Mouse (Mus musculus) liver, embryonic 14.5 days (tissue): ENCODE data around the gene Mfsd12. TPM values are rescaled to one million over a fixed set of nuclear protein-coding genes. Genes with fewer than 3 reads are reported as not detected.

Experiments
- ATAC-seq: fragments of 200-750 bp; cut with Nextera tagmentation; 2 replicates; pipeline ENCODE4 v1.8.0; 2017; ENCODE audit warnings: moderate number of reproducible peaks, mild to moderate bottlenecking, moderate library complexity; ENCODE audit not compliant: insufficient read depth
- DNase-seq, 3 experiments: peaks; one replicate each; pipeline ENCODE4 v3.0.0-alpha.2; 2012 to 2013; ENCODE audit warnings: low read depth in 3 of 3, low spot score in 3 of 3
- H3K27ac ChIP-seq: fragments of 300-500 bp; sonication (generic); 2 replicates; pipeline ENCODE4 v1.5.1; 2014; ENCODE audit warnings: moderate library complexity, mild to moderate bottlenecking, control low read depth, inconsistent platforms
- H3K27me3 ChIP-seq: fragments of 300-500 bp; sonication (generic); 2 replicates; pipeline ENCODE4 v1.6.1; 2014; ENCODE audit warnings: mild to moderate bottlenecking, low read length, moderate library complexity; ENCODE audit not compliant: control insufficient read depth, insufficient read depth
- H3K36me3 ChIP-seq: fragments of 300-500 bp; sonication (generic); replicated peaks from 2 replicates; pipeline ENCODE4 v1.6.1; 2014; ENCODE audit warnings: low read depth; ENCODE audit not compliant: control insufficient read depth, insufficient read depth
- H3K4me1 ChIP-seq, 2 experiments: fragments of 200-500 bp in 1 of 2; fragments of 300-500 bp in 1 of 2; sonication (generic) in 1 of 2; replicated peaks; 2 replicates each; pipeline ENCODE4 v1.6.1; 2012 to 2014; ENCODE audit warnings: antibody characterized with exemption in 1 of 2, inconsistent platforms in 1 of 2, low read length in 1 of 2; ENCODE audit not compliant: control insufficient read depth in 2 of 2, insufficient read depth in 2 of 2
- H3K4me2 ChIP-seq: fragments of 300-500 bp; sonication (generic); 2 replicates; pipeline ENCODE4 v1.6.1; 2014; ENCODE audit warnings: low read depth, mild to moderate bottlenecking, control low read depth, moderate library complexity
- H3K4me3 ChIP-seq, 2 experiments: fragments of 200-500 bp in 1 of 2; fragments of 300-500 bp in 1 of 2; sonication (generic) in 1 of 2; 2 replicates each; pipeline ENCODE4 v1.5.1; 2012 to 2014; ENCODE audit warnings: low read depth in 2 of 2, low read length in 2 of 2, mild to moderate bottlenecking in 2 of 2, control low read depth in 1 of 2, inconsistent platforms in 1 of 2, moderate library complexity in 1 of 2; ENCODE audit not compliant: insufficient read depth in 1 of 2
- H3K9ac ChIP-seq: fragments of 300-500 bp; sonication (generic); replicated peaks from 2 replicates; pipeline ENCODE4 v1.6.1; 2014; ENCODE audit warnings: mild to moderate bottlenecking, control low read depth, moderate library complexity
- H3K9me3 ChIP-seq: fragments of 300-500 bp; sonication (generic); 2 replicates; pipeline ENCODE4 v1.6.1; 2016; ENCODE audit warnings: low read length, mixed read lengths; ENCODE audit not compliant: control insufficient read depth
- CTCF ChIP-seq: IDR thresholded peaks from 2 replicates; pipeline ENCODE4 v1.5.1; 2016; ENCODE audit warnings: antibody characterized with exemption, low read depth, control low read depth
- EP300 ChIP-seq: IDR thresholded peaks from 2 replicates; pipeline ENCODE4 v1.6.1; 2016; ENCODE audit warnings: antibody characterized with exemption, low read depth
- WGBS: fragments of 180-500 bp; shearing (Covaris S2); extraction: QIAGEN DNeasy Blood & Tissue Kit; methylation state at CpG from one replicate; pipeline ENCODE4 v1.1.7; 2014; ENCODE audit not compliant: insufficient replicate concordance; 5-methylcytosine and 5-hydroxymethylcytosine counted together
- polyA plus RNA-seq, 2 experiments: library from polyadenylated mRNA; depleted of rRNA in 1 of 2; stranded (reverse) in 1 of 2; unstranded in 1 of 2; fragments of >200 nt; fragmentation: Nextera tagmentation in 1 of 2; extraction: Ambion mirVana in 1 of 2; gene quantifications; 2 replicates each; pipeline versions ENCODE4 v1.2.1 to v1.2.3; 2012 to 2014

Gene Mfsd12
- polyA plus RNA-seq, 2 experiments, result 6.1 to 8.4 TPM

GRCm38 (mm10) chr10:81323141-81323775 is 34.0 kb upstream of the Mfsd12 start:
- peaks cover 49% of the 10 kb centered on the region for H3K36me3 ChIP-seq
- no peak overlapping the region for H3K4me3 ChIP-seq
- DNase-seq, result no peak
- no peak for ATAC-seq
- TF ChIP-seq CTCF, result no peak
- TF ChIP-seq EP300, result no peak
- no peak overlapping the region for H3K27ac ChIP-seq
- no peak overlapping the region for H3K9ac ChIP-seq
- no peaks in the 10 kb centered on the region for H3K27me3 ChIP-seq
- no peak overlapping the region for H3K4me2 ChIP-seq
- 90% methylated on average over 23 of the region's 23 CpGs for whole genome bisulfite sequencing
- H3K9me3 ChIP-seq, result no peaks in the 10 kb centered on the region
- H3K4me1 ChIP-seq, result peaks cover 7 to 13% of the 10 kb centered on the region in 2 experiments

GRCm38 (mm10) chr10:81323791-81324530 is 33.3 kb upstream of the Mfsd12 start:
- ATAC-seq (no peak), DNase-seq (no peak)
- H3K36me3 ChIP-seq, result peaks cover 49% of the 10 kb centered on the region
- H3K4me2 ChIP-seq, result no peak overlapping the region
- no peak overlapping the region for H3K4me3 ChIP-seq
- TF ChIP-seq EP300 (no peak), CTCF (no peak)
- WGBS, result 94% methylated on average over 18 of the region's 18 CpGs
- no peaks in the 10 kb centered on the region for H3K27me3 ChIP-seq
- peaks cover 7 to 16% of the 10 kb centered on the region in 2 experiments for H3K4me1 ChIP-seq
- no peak overlapping the region for H3K27ac ChIP-seq
- no peaks in the 10 kb centered on the region for H3K9me3 ChIP-seq
- no peak overlapping the region for H3K9ac ChIP-seq

DNA sequence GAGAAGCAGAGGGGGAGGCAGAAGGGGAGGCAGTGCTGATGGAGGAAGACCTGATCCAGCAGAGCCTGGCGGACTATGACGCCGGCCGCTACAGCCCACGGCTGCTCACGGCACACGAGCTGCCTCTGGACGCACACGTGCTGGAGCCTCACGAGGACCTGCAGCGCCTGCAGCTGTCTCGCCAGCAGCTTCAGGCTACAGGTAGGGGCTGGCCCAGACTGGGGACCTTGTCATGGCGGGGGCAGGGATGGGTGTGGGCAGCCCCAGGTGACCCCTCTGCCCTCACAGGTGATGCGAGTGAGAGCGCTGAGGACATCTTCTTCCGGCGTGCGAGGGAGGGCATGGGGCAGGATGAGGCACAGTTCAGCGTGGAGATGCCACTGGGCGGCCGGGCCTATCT is 32.1 kb upstream of the Mfsd12 start:
- no peak overlapping the region for H3K4me2 ChIP-seq
- DNase-seq (no peak), ATAC-seq (no peak)
- no peak overlapping the region for H3K4me3 ChIP-seq
- H3K27ac ChIP-seq, result no peak overlapping the region
- TF ChIP-seq CTCF (no peak), EP300 (no peak)
- no peaks in the 10 kb centered on the region for H3K9me3 ChIP-seq
- peaks cover 0 to 8% of the 10 kb centered on the region in 2 experiments; a peak in 3 of 4 replicates for H3K4me1 ChIP-seq
- no peaks in the 10 kb centered on the region for H3K27me3 ChIP-seq
- 91% methylated on average over 21 of the region's 21 CpGs for WGBS
- H3K36me3 ChIP-seq, result peaks cover 49% of the 10 kb centered on the region
- no peak overlapping the region for H3K9ac ChIP-seq

- no peak for ATAC-seq
- Histone ChIP-seq H3K9me3 (no peaks in the 10 kb centered on the region), H3K36me3 (peaks cover 49% of the 10 kb centered on the region), H3K4me1 (peaks cover 0 to 8% of the 10 kb centered on the region in 2 experiments; a peak in 3 of 4 replicates), H3K9ac (no peak overlapping the region), H3K27me3 (no peaks in the 10 kb centered on the region), H3K4me3 (no peak overlapping the region), H3K27ac (no peak overlapping the region), H3K4me2 (no peak overlapping the region)
- TF ChIP-seq EP300, result no peak
- TF ChIP-seq CTCF, result no peak
- WGBS, result 88% methylated on average over 18 of the region's 18 CpGs
- DNase-seq, result no peak
These were observed 31.5 kb upstream of the Mfsd12 start for GRCm38 (mm10) chr10:81325781-81326180.

- no peaks in the 10 kb centered on the region for H3K27me3 ChIP-seq
- no peak for TF ChIP-seq CTCF
- TF ChIP-seq EP300, result no peak
- H3K4me2 ChIP-seq, result no peak overlapping the region
- peaks cover 49% of the 10 kb centered on the region for H3K36me3 ChIP-seq
- DNase-seq, result no peak
- H3K27ac ChIP-seq, result no peak overlapping the region
- WGBS, result 44% methylated on average over 6 of the region's 6 CpGs
- ATAC-seq, result no peak
- no peak overlapping the region for H3K4me3 ChIP-seq
- no peak overlapping the region for H3K9ac ChIP-seq
- peaks cover 0 to 5% of the 10 kb centered on the region in 2 experiments; a peak in 3 of 4 replicates for H3K4me1 ChIP-seq
- no peaks in the 10 kb centered on the region for H3K9me3 ChIP-seq
These were observed 30.4 kb upstream of the Mfsd12 start for GRCm38 (mm10) chr10:81326858-81327257.
